Mouse (Mus musculus) ES-E14 (cell line): ENCODE results near the gene 4933402D24Rik. TPM values are rescaled to one million over a fixed set of nuclear protein-coding genes. Genes with fewer than 3 reads are reported as not detected.

Experiments
- DNase-seq: peaks from one replicate; pipeline ENCODE4 v3.0.0-alpha.2; 2013; ENCODE audit warnings: low read depth, low spot score
- H3K27ac ChIP-seq: 2 replicates; pipeline ENCODE4 v1.5.1; 2012; ENCODE audit warnings: low read depth, mild to moderate bottlenecking, low read length, moderate library complexity, mixed read lengths; ENCODE audit not compliant: poor library complexity, insufficient read depth, severe bottlenecking
- H3K36me3 ChIP-seq: 2 replicates; pipeline ENCODE4 v1.6.1; 2012; ENCODE audit warnings: mild to moderate bottlenecking, low read length, moderate library complexity, mixed read lengths; ENCODE audit not compliant: control insufficient read depth, poor library complexity, insufficient read depth, severe bottlenecking
- H3K4me1 ChIP-seq, 2 experiments: fragments of 150-350 bp in 1 of 2; sonication (generic) in 1 of 2; 2 replicates each; pipeline ENCODE4 v1.6.1; 2012; ENCODE audit warnings: low read length in 2 of 2, mild to moderate bottlenecking in 1 of 2, mixed read lengths in 1 of 2; ENCODE audit not compliant: control insufficient read depth in 2 of 2, insufficient read depth in 2 of 2, poor library complexity in 1 of 2
- H3K4me3 ChIP-seq, 2 experiments: fragments of 150-350 bp in 1 of 2; sonication (generic) in 1 of 2; 2 replicates each; pipeline ENCODE4 v1.5.1; 2012; ENCODE audit warnings: low read length in 2 of 2, low read depth in 1 of 2, mild to moderate bottlenecking in 1 of 2, mixed read lengths in 1 of 2; ENCODE audit not compliant: insufficient read depth in 1 of 2, poor library complexity in 1 of 2, severe bottlenecking in 1 of 2
- H3K9ac ChIP-seq: 2 replicates; pipeline ENCODE4 v1.6.1; 2012; ENCODE audit warnings: low read depth, mild to moderate bottlenecking, low read length, mixed read lengths; ENCODE audit not compliant: poor library complexity, insufficient read depth, severe bottlenecking
- H3K9me3 ChIP-seq: fragments of 150-350 bp; sonication (generic); 2 replicates; pipeline ENCODE4 v1.6.1; 2012; ENCODE audit warnings: low read depth, mild to moderate bottlenecking, low read length; ENCODE audit not compliant: control insufficient read depth, insufficient read depth
- CHD2 ChIP-seq: IDR thresholded peaks from 2 replicates; pipeline ENCODE4 v1.6.1; 2014; ENCODE audit warnings: mild to moderate bottlenecking, low read depth, low read length, inconsistent platforms
- HCFC1 ChIP-seq: IDR thresholded peaks from 2 replicates; pipeline ENCODE4 v1.6.1; 2012; ENCODE audit warnings: low read length, inconsistent platforms, borderline replicate concordance; ENCODE audit not compliant: insufficient read depth
- MAFK ChIP-seq: IDR thresholded peaks from 2 replicates; pipeline ENCODE4 v1.6.1; 2014; ENCODE audit warnings: mild to moderate bottlenecking, low read depth, low read length, inconsistent platforms; ENCODE audit not compliant: insufficient read depth
- ZC3H11A ChIP-seq: IDR thresholded peaks from 2 replicates; pipeline ENCODE4 v1.6.1; 2012; ENCODE audit warnings: low read depth, mild to moderate bottlenecking, inconsistent platforms, low read length, borderline replicate concordance
- ZNF384 ChIP-seq: IDR thresholded peaks from 2 replicates; pipeline ENCODE4 v1.6.1; 2012; ENCODE audit warnings: low read depth, low read length, inconsistent platforms
- in situ Hi-C, 2 experiments: fragments of 600-800 bp; cut with MboI; formaldehyde crosslinking; loops; one replicate each; pipeline ENCODE4 v1.15.1; 2025; ENCODE audit warnings: low sequenced_read_pairs in 2 of 2, inconsistent platforms in 1 of 2; ENCODE audit not compliant: unreplicated experiment in 2 of 2
- total RNA-seq: library from RNA; depleted of rRNA; stranded (reverse); fragments of 300-350 nt; gene quantifications from 2 replicates; pipeline ENCODE4 v1.2.3, GENCODE M21; 2012

4933402D24Rik gene
- total RNA-seq, 1 experiment, result 0.09 TPM

DNA sequence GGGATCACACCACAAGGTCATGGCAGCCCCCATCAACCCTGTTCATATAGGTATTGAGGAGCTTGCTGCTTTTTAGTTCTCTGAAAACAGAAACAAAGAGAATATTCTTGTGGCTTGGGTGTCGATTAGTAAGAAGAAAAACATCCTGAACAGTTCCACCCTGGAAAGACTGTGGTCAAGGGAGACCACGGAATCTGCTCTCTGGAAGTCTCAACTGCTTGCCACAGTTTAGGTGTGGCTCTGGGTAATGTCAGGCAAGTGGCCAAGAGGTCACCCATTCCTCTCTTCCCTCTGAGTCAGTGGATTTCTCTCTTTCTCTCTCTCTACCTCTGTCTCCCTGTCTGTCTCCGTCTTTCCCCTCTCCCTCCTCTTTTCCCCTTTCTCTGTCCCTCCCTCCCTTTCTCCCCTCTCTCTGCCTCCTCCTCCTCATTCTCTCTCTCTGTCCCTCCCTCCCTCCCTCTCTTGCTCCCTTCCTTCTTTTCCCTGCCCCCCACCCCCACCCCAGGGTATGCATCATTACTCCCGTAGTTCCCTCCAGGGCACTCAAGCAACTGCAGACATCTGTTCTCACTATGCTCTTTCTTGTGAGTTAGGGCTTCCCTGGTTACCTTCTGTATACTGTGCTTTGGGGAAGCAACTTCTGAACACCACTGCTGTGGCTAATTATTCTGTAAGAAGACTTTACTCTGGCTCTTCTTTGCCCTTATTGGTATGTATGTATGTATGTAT is 8.0 kb upstream of the 4933402D24Rik start:
- TF ChIP-seq ZNF384 (no peak), ZC3H11A (no peak), CHD2 (no peak), HCFC1 (no peak), MAFK (no peak)
- no peak for DNase-seq
- in situ Hi-C loops, result no loop called here
- Histone ChIP-seq H3K4me1 (no peaks in the 10 kb centered on the region), H3K36me3 (no peaks in the 10 kb centered on the region), H3K27ac (no peak overlapping the region), H3K9me3 (no peaks in the 10 kb centered on the region), H3K9ac (no peak overlapping the region), H3K4me3 (no peak overlapping the region)

DNA sequence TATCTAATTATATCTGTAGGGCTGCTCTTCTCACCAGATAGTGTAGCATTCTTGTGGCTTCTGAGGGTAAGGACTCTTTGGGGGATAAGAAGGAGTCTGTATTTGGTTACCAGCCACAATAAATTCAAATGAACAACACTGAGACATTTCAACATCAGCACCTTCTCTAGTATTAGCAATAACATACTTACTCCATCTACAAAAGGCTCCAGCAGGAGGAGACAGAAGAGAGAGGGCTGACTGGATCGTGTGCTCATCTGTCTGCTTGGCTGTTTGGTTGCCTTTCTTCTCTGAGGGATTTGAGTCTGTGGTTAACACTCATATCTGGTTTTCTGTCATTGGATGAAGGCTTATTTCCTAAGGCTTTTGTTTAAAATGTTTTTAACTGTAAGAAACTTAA is 7.3 kb upstream of the 4933402D24Rik start:
- Histone ChIP-seq H3K9me3 (no peaks in the 10 kb centered on the region), H3K4me1 (no peaks in the 10 kb centered on the region), H3K36me3 (no peaks in the 10 kb centered on the region), H3K4me3 (no peak overlapping the region), H3K27ac (no peak overlapping the region), H3K9ac (no peak overlapping the region)
- DNase-seq, result no peak
- in situ Hi-C loops, result no loop called here
- TF ChIP-seq HCFC1, result no peak
- no peak for TF ChIP-seq CHD2
- no peak for TF ChIP-seq ZNF384
- no peak for TF ChIP-seq MAFK
- no peak for TF ChIP-seq ZC3H11A

DNA sequence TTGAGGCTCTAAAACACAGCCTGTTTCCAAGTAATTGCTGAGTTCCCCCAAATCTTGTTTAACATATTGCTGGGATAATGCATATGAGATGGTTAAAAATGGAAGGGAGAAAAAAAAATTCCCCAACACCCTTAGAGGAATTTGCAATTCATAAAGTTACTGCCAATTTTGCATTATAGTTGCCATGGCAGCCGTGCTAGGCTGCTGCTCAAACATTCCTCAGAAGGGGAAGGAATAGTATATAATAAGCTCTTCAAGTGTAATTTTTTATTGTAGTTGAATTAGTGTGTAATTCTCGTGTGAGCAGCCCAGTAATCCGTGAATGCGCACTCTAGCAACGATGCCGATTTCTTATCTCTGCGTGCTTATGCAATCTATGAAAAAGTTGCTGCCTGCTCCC is 1.2 kb upstream of the 4933402D24Rik start:
- no peak for DNase-seq
- no peaks in the 10 kb centered on the region for H3K9me3 ChIP-seq
- H3K27ac ChIP-seq, result no peak overlapping the region
- in situ Hi-C loops, result no loop called here
- H3K4me3 ChIP-seq, result no peak overlapping the region
- no peak overlapping the region for H3K9ac ChIP-seq
- H3K36me3 ChIP-seq, result no peaks in the 10 kb centered on the region
- TF ChIP-seq ZC3H11A (no peak), HCFC1 (no peak)
- H3K4me1 ChIP-seq, result no peaks in the 10 kb centered on the region

GRCm38 (mm10) chr1:63768112-63768511 is 955 bp downstream of the 4933402D24Rik start:
- in situ Hi-C loops, result loop anchor here in 1 of 2 experiments (10.0 kb wide), 1 partner anchor 677 kb away; no protein-coding TSS in a partner anchor
- no peaks in the 10 kb centered on the region for H3K36me3 ChIP-seq
- H3K9me3 ChIP-seq, result no peaks in the 10 kb centered on the region

More at GRCm38 (mm10) chr1:63768112-63768511, 955 bp downstream of the 4933402D24Rik start:
- H3K9ac ChIP-seq, result no peak overlapping the region
- DNase-seq, result no peak
- no peak overlapping the region for H3K4me3 ChIP-seq
- no peaks in the 10 kb centered on the region for H3K4me1 ChIP-seq
- TF ChIP-seq HCFC1 (no peak), CHD2 (no peak), ZC3H11A (no peak), MAFK (no peak), ZNF384 (no peak)
- no peak overlapping the region for H3K27ac ChIP-seq
